Mouse (Mus musculus) G1E-ER4 (cell line): ENCODE data around the gene Gns. TPM values are rescaled to one million over a fixed set of nuclear protein-coding genes. Genes with fewer than 3 reads are reported as not detected.

ENCODE experiments used
- GATA1 ChIP-seq: IDR thresholded peaks from one replicate; pipeline ENCODE4 v1.8.0; 2012; ENCODE audit warnings: low read length, inconsistent platforms
- polyA plus RNA-seq: library from polyadenylated mRNA; stranded (reverse); fragments of >175 nt; gene quantifications from 2 replicates; pipeline ENCODE4 v1.2.3, GENCODE M21; 2012

Gene Gns
- polyA plus RNA-seq, 1 experiment: 57.9 TPM

- TF ChIP-seq GATA1: no peak
These were observed 14.5 kb downstream of the Gns start for GRCm38 (mm10) chr10:121379387-121379786.

GRCm38 (mm10) chr10:121381280-121381679 lies 16.4 kb downstream of the Gns start:
- TF ChIP-seq GATA1: no peak

GRCm38 (mm10) chr10:121384710-121385109 lies 19.8 kb downstream of the Gns start:
- TF ChIP-seq GATA1: no peak

- TF ChIP-seq GATA1: no peak
These were observed 20.8 kb downstream of the Gns start for GRCm38 (mm10) chr10:121385695-121386094.

GRCm38 (mm10) chr10:121386347-121386746 lies 21.5 kb downstream of the Gns start:
- TF ChIP-seq GATA1: no peak

- no peak for TF ChIP-seq GATA1
These were observed 25.7 kb downstream of the Gns start for GRCm38 (mm10) chr10:121390602-121391001.

- no peak for TF ChIP-seq GATA1
These were observed 27.0 kb downstream of the Gns start for GRCm38 (mm10) chr10:121391901-121392300.

- TF ChIP-seq GATA1: no peak
These were observed 29.4 kb downstream of the Gns start for GRCm38 (mm10) chr10:121394270-121394669.

GRCm38 (mm10) chr10:121394789-121395325 lies 30.0 kb downstream of the Gns start:
- TF ChIP-seq GATA1: no peak

- TF ChIP-seq GATA1: no peak
These were observed 30.8 kb downstream of the Gns start for GRCm38 (mm10) chr10:121395542-121396176.

- TF ChIP-seq GATA1: no peak
These were observed 33.7 kb downstream of the Gns start for GRCm38 (mm10) chr10:121398599-121398998.

- no peak for TF ChIP-seq GATA1
These were observed 36.1 kb downstream of the Gns start for GRCm38 (mm10) chr10:121401005-121401404.

GRCm38 (mm10) chr10:121403104-121403503 lies 38.2 kb downstream of the Gns start:
- TF ChIP-seq GATA1: no peak

GRCm38 (mm10) chr10:121403946-121404345 lies 39.1 kb downstream of the Gns start:
- TF ChIP-seq GATA1: no peak

- TF ChIP-seq GATA1: no peak
These were observed 44.8 kb downstream of the Gns start for GRCm38 (mm10) chr10:121409717-121410116.

- TF ChIP-seq GATA1: no peak
These were observed 47.0 kb downstream of the Gns start for GRCm38 (mm10) chr10:121411721-121412455.

- TF ChIP-seq GATA1: no peak
These were observed 47.9 kb downstream of the Gns start for GRCm38 (mm10) chr10:121412824-121413223.
